Mouse (Mus musculus): ENCODE measurements around the gene Vmn1r76.

The Vmn1r76 gene

DNA sequence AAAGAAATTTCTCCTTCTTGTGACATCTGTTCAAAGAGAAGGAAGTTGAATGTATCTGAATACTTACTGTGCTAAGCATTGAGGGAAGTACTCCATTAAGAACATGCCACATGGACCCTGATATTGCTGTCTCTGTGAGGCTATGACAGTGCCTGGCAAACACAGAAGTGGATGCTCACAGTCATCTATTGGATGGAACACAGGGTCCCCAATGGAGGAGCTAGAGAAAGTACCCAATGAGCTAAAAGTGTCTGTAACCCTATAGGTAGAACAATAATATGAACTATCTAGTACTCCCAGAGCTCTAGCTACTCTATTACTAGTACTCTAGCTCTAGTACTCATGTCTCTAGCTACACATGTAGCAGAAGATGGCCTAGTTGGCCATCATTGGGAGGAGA is at the start of gene Vmn1r76:
Gene Vmn1r76 (minus strand): TSS at position 101 of the 400 bp plus-strand sequence.
- DNase-seq, result no peak

GRCm38 (mm10) chr7:11972611-11973010 is 34.6 kb upstream of the Vmn1r76 start:
- no peak for DNase-seq

- DNase-seq, result no peak
Observed at GRCm38 (mm10) chr7:11947991-11948390, 10.0 kb upstream of the Vmn1r76 start.

GRCm38 (mm10) chr7:11874330-11874729 is 63.7 kb downstream of the Vmn1r76 start, which contains the start of gene Vmn1r75:
Gene Vmn1r75, plus strand, starts transcription at chr7:11874630.
- no peak for DNase-seq

Data from retina, postnatal 1 day (tissue).